8 mouse cellular contexts compared by ENCODE assay signal in genomic region chr1:131053239-131053638, GRCm38 (mm10). TPM values are rescaled to one million over a fixed set of nuclear protein-coding genes. Genes with fewer than 3 reads are reported as not detected.
DNase-seq lines count a peak whose midpoint lies in the region; TF ChIP-seq lines count a peak whose summit lies in the region.

No protein-coding gene starts in this region.

- intact Hi-C loops in left cerebral cortex, postnatal 4 days (cut with DNase I), result loop anchor here (2.0 to 10.0 kb wide), 2 partner anchors 176 to 508 kb away; no protein-coding TSS in a partner anchor

- DNase-seq in urinary bladder, postnatal 14 days (ENCODE audit: low spot score), result peak; percentile 46
- DNase-seq in urinary bladder, postnatal 25 days (ENCODE audit: low spot score), result no peak
- DNase-seq in embryo, embryonic 11.5 days (ENCODE audit: low read depth, low spot score), result peak; percentile 69
- peak; percentile 60 to 61 for DNase-seq in heart, adult 9 months (ENCODE audit: low spot score in 2 of 2)
- DNase-seq in kidney, adult 18-20 months, result peak; percentile 51
- DNase-seq in left cerebral cortex, postnatal 4 days, result peak; percentile 60
- peak; percentile 70 for DNase-seq in midbrain, embryonic 10.5 days (ENCODE audit: low spot score)

- TF ChIP-seq CTCF in small intestine, adult 2 months (IDR thresholded peaks at IDR 0.05; ENCODE audit: extremely low read depth, insufficient read length, insufficient replicate concordance, low read depth, low read length), result peak; percentile 63; the same call in 1 of the 2 replicates

- TF ChIP-seq POLR2A in small intestine, adult 2 months (IDR thresholded peaks at IDR 0.05; ENCODE audit: low read depth, low read length), result no peak

- WGBS in midbrain, embryonic 10.5 days, result 9% methylated on average over 8 of the region's 8 CpGs
- WGBS in small intestine, adult 2 months, result 13% methylated on average over 8 of the region's 8 CpGs

- H3K4me3 ChIP-seq in midbrain, embryonic 10.5 days, result no peak overlapping the region
- no peak overlapping the region for H3K4me3 ChIP-seq in small intestine, adult 2 months (ENCODE audit: low read depth, low read length)

- no peaks in the 10 kb centered on the region for H3K27me3 ChIP-seq in midbrain, embryonic 10.5 days (ENCODE audit: low read depth, poor library complexity, severe bottlenecking)
- H3K27me3 ChIP-seq in small intestine, adult 2 months (ENCODE audit: control insufficient read depth, insufficient read depth, low read length), result no peaks in the 10 kb centered on the region

- H3K27ac ChIP-seq in midbrain, embryonic 10.5 days (replicated peaks), result peak overlapping the region; percentile 46
- no peak overlapping the region for H3K27ac ChIP-seq in small intestine, adult 2 months (ENCODE audit: insufficient read depth, low read depth, low read length)

- peaks cover 25% of the 10 kb centered on the region for H3K4me1 ChIP-seq in midbrain, embryonic 10.5 days
- peaks cover 12% of the 10 kb centered on the region; the same call in 1 of the 2 replicates for H3K4me1 ChIP-seq in small intestine, adult 2 months (ENCODE audit: control insufficient read depth, insufficient read depth, insufficient read length, low read length)

- no peaks in the 10 kb centered on the region for H3K9me3 ChIP-seq in midbrain, embryonic 10.5 days (replicated peaks)

- peaks cover 60% of the 10 kb centered on the region for H3K36me3 ChIP-seq in midbrain, embryonic 10.5 days
- H3K36me3 ChIP-seq in small intestine, adult 2 months (ENCODE audit: control insufficient read depth, insufficient read depth, low read length), result peaks cover 37% of the 10 kb centered on the region

RNA-seq across cellular contexts. Expression of gene Il10, which starts 33.6 kb away (rescaled TPM):
- total RNA-seq in left cerebral cortex, postnatal 4 days (2021), result under 1 TPM in 1 of 2 experiments, not detected in 1; 0.26 TPM
- not detected in 2 replicates for polyA plus RNA-seq in midbrain, embryonic 10.5 days (2016; fragmentation: Nextera tagmentation; extraction: Ambion mirVana)
- polyA plus RNA-seq in small intestine, adult 2 months (2012; rRNA removed), result not detected in 2 replicates

RNA-seq across cellular contexts. Expression of gene Mapkapk2, which starts 44.4 kb away (rescaled TPM):
- total RNA-seq in left cerebral cortex, postnatal 4 days (2021), result 10 to 100 TPM; 32.1 to 35.4 TPM
- polyA plus RNA-seq in midbrain, embryonic 10.5 days (2016; fragmentation: Nextera tagmentation; extraction: Ambion mirVana), result 50.9 and 55.7 TPM in 2 replicates
- 33.1 and 61.0 TPM in 2 replicates for polyA plus RNA-seq in small intestine, adult 2 months (2012; rRNA removed)
